Mouse (Mus musculus) B cell, adult 2 months (primary cell): ENCODE data around the gene Olfr480.

Experiments
- DNase-seq, 2 experiments: peaks; one replicate each; pipeline ENCODE4 v3.0.0; 2022

Gene Olfr480

DNA sequence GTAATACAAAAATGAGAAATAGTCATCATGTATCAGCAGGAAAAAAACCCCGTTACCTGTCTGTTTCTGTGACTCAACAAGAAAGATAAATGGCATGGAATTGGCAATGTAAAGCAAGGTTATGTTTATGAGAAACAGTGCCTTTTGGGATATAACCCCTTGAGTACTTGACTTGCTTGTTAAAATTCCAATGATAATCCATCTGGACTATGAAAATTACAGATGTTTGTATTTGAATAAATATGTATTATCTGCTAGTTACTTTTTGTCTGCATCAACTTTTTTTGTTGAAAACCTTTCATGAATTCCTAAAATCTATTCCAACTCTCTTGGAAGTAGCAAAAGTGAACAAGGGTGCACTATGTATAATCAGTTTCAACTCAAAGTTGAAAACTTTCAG is at the start of gene Olfr480:
Gene Olfr480, minus strand, starts transcription at position 101 of the 400 bp plus-strand sequence.
- no peak for DNase-seq

DNA sequence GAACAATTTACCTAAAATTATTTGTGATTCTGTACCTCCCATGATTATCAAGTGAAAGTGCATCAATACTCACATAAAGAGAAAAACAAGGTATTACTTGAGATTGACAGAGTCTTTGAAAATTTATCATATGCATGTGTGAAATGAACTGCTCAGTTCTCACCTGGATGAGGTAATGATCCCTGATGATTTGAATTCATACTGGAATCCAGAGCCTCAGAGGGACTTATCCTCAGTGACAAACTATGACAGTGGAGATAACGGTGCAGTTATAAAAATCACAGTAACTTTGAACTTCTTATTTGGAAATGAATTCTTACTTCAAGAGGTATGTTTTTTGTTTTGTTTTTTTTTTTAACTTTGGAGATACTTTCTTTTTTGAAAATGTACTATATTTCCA is 33.4 kb upstream of the Olfr480 start, which contains the start of gene Olfr483:
Gene Olfr483, plus strand, starts transcription at position 301 of the 400 bp plus-strand sequence.
- DNase-seq, result no peak

DNA sequence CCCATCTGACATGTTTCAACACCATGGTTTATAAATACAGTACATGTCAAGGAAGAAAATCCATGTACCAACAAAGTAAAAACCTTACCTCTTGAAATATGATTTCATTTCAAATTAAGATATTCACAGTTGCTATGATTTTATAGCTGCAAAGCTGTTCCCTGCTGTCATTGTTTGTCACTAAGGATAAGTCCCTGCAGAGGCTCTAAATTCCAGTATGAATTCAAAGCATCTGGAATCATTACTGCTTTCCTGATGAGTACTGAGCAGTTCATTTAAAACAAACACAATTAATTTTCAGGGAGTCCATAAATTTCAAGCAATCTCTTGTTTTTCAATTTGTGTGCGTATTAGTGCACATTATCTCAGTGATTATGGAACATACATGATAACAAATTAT is 30.3 kb upstream of the Olfr480 start, which contains the start of gene Olfr482:
Gene Olfr482, minus strand, starts transcription at position 101 of the 400 bp plus-strand sequence.
- DNase-seq, result no peak

DNA sequence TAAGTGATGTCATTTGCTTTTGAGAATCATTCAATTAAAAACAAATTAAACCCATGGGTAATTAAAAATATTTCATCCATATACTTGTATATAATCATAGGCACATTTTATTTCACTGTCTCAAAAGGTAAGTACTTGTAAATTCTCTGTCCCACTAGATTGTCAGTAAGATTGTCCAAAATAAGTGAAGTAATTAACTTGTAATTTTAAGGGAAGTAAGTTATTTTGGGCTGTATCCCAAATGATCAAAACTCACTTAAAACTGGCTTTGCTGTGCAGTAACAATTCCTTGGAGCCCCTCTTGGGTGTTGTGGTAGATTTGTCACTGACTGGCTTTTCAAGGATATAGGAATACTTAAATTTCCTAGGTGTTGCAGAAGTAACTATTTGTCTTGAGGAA is 12.4 kb upstream of the Olfr480 start, which contains the start of gene Olfr481:
Gene Olfr481, plus strand, starts transcription at position 301 of the 400 bp plus-strand sequence.
- no peak for DNase-seq

DNA sequence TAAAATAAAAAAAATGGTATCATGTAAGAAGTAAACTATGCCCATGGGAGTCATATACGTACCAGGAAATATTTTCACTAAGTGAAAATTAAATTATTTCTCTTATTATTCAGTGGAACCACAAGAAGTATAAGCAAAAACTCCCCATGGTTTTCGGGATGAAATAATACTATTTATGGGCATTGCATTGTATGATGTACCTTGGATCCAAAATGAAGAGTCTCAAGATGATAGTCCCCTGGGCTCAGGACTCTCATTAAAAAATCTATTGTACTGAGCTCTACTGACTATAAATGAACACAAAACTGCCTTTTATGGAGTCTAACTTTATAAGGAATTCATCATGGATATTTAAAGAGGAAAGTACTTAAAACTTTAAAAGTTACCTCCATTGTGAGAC is 16.8 kb downstream of the Olfr480 start, which contains the start of gene Olfr479:
Gene Olfr479, plus strand, starts transcription at position 301 of the 400 bp plus-strand sequence.
- no peak for DNase-seq

- no peak for DNase-seq
Measured at GRCm38 (mm10) chr7:108033889-108034288, 33.3 kb downstream of the Olfr480 start, which contains the start of gene Olfr478. Gene Olfr478 (minus strand): TSS chr7:108033989.
